Mouse (Mus musculus) MEL (cell line): ENCODE measurements around the gene Lamp1. TPM values are rescaled to one million over a fixed set of nuclear protein-coding genes. Genes with fewer than 3 reads are reported as not detected.
A peak's percentile ranks its signal among the peaks of the same experiment; 100 is the strongest.

ENCODE experiments used
- DNase-seq: peaks from one replicate; pipeline ENCODE4 v3.0.0; 2011; ENCODE audit warnings: low read depth, low spot score
- H3K27ac ChIP-seq: 2 replicates; pipeline ENCODE4 v1.5.1; 2012; ENCODE audit warnings: low read depth, mild to moderate bottlenecking, control low read depth, low read length, moderate library complexity; ENCODE audit not compliant: control insufficient read depth
- H3K27me3 ChIP-seq, 2 experiments: fragments of 150-350 bp in 1 of 2; sonication (generic) in 1 of 2; 2 replicates each; pipeline ENCODE4 v1.6.1; 2012; ENCODE audit warnings: low read length in 2 of 2, mild to moderate bottlenecking in 2 of 2, improper control_type of control experiment in 1 of 2, moderate library complexity in 1 of 2; ENCODE audit not compliant: insufficient read depth in 2 of 2, control insufficient read depth in 1 of 2
- H3K36me3 ChIP-seq, 2 experiments: 2 replicates each; pipeline ENCODE4 v1.6.1; 2012 to 2014; ENCODE audit warnings: low read length in 2 of 2, improper control_type of control experiment in 1 of 2, inconsistent platforms in 1 of 2, mild to moderate bottlenecking in 1 of 2; ENCODE audit not compliant: insufficient read depth in 2 of 2, control insufficient read depth in 1 of 2
- H3K4me1 ChIP-seq, 2 experiments: fragments of 150-350 bp in 1 of 2; sonication (generic) in 1 of 2; 2 replicates each; pipeline ENCODE4 v1.6.1; 2012; ENCODE audit warnings: low read length in 2 of 2, improper control_type of control experiment in 1 of 2, mild to moderate bottlenecking in 1 of 2; ENCODE audit not compliant: insufficient read depth in 2 of 2, control insufficient read depth in 1 of 2
- H3K4me3 ChIP-seq, 2 experiments: fragments of 150-350 bp in 1 of 2; sonication (generic) in 1 of 2; 2 replicates each; pipeline ENCODE4 v1.5.1; 2012; ENCODE audit warnings: low read depth in 2 of 2, low read length in 2 of 2, mild to moderate bottlenecking in 2 of 2, moderate library complexity in 2 of 2, control low read depth in 1 of 2, improper control_type of control experiment in 1 of 2; ENCODE audit not compliant: control insufficient read depth in 1 of 2, insufficient read depth in 1 of 2
- H3K79me2 ChIP-seq: 2 replicates; pipeline ENCODE4 v1.6.1; 2012; ENCODE audit warnings: mild to moderate bottlenecking, low read length, moderate library complexity; ENCODE audit not compliant: control insufficient read depth, poor library complexity, insufficient read depth
- H3K9ac ChIP-seq: 2 replicates; pipeline ENCODE4 v1.6.1; 2012; ENCODE audit warnings: low read depth, mild to moderate bottlenecking, control low read depth, low read length, moderate library complexity; ENCODE audit not compliant: control insufficient read depth, poor library complexity, severe bottlenecking
- H3K9me3 ChIP-seq: fragments of 150-350 bp; sonication (generic); replicated peaks from 2 replicates; pipeline ENCODE4 v1.6.1; 2012; ENCODE audit warnings: mild to moderate bottlenecking, low read length, improper control_type of control experiment, moderate library complexity; ENCODE audit not compliant: insufficient read depth
- BHLHE40 ChIP-seq: IDR thresholded peaks from 2 replicates; pipeline ENCODE4 v1.6.1; 2012; ENCODE audit warnings: low read depth, mild to moderate bottlenecking, inconsistent platforms, low read length, improper control_type of control experiment, borderline replicate concordance
- CHD1 ChIP-seq: IDR thresholded peaks from 2 replicates; pipeline ENCODE4 v1.6.1; 2012; ENCODE audit warnings: low read depth, mild to moderate bottlenecking, inconsistent platforms, low read length, improper control_type of control experiment
- CHD2 ChIP-seq: IDR thresholded peaks from 2 replicates; pipeline ENCODE4 v1.6.1; 2011; ENCODE audit warnings: low read length, improper control_type of control experiment
- CTCF ChIP-seq, 3 experiments: IDR thresholded peaks in 2 of 3; conservative IDR thresholded peaks in 1 of 3; 2 replicates each; pipeline ENCODE4 v1.5.1; 2011 to 2012; ENCODE audit warnings: low read length in 3 of 3, low read depth in 2 of 3, mild to moderate bottlenecking in 2 of 3, improper control_type of control experiment in 1 of 3, inconsistent platforms in 1 of 3, mixed read lengths in 1 of 3, moderate library complexity in 1 of 3; ENCODE audit not compliant: control insufficient read depth in 1 of 3, insufficient read depth in 1 of 3, poor library complexity in 1 of 3, severe bottlenecking in 1 of 3
- E2F4 ChIP-seq: IDR thresholded peaks from 2 replicates; pipeline ENCODE4 v1.6.1; 2011; ENCODE audit warnings: low read depth, low read length, improper control_type of control experiment, borderline replicate concordance
- ELF1 ChIP-seq: IDR thresholded peaks from 2 replicates; pipeline ENCODE4 v1.6.1; 2014; ENCODE audit warnings: low read depth, mild to moderate bottlenecking, inconsistent platforms, low read length, improper control_type of control experiment, moderate library complexity
- EP300 ChIP-seq, 2 experiments: IDR thresholded peaks; 2 replicates each; pipeline ENCODE4 v1.6.1; 2011; ENCODE audit warnings: improper control_type of control experiment in 2 of 2, low read length in 2 of 2, low read depth in 1 of 2, mild to moderate bottlenecking in 1 of 2
- ETS1 ChIP-seq: IDR thresholded peaks from 2 replicates; pipeline ENCODE4 v1.6.1; 2012; ENCODE audit warnings: low read depth, mild to moderate bottlenecking, inconsistent platforms, low read length, improper control_type of control experiment, moderate library complexity
- GATA1 ChIP-seq: IDR thresholded peaks from 2 replicates; pipeline ENCODE4 v1.6.1; 2011; ENCODE audit warnings: low read depth, low read length, improper control_type of control experiment
- HCFC1 ChIP-seq: IDR thresholded peaks from 2 replicates; pipeline ENCODE4 v1.6.1; 2012; ENCODE audit warnings: low read depth, mild to moderate bottlenecking, inconsistent platforms, low read length, improper control_type of control experiment, moderate library complexity
- KAT2A ChIP-seq: conservative IDR thresholded peaks from 2 replicates; pipeline ENCODE4 v1.6.1; 2012; ENCODE audit warnings: low read depth, low read length, improper control_type of control experiment, inconsistent platforms
- MAFK ChIP-seq: IDR thresholded peaks from 2 replicates; pipeline ENCODE4 v1.6.1; 2011; ENCODE audit warnings: low read depth, mild to moderate bottlenecking, low read length, improper control_type of control experiment, borderline replicate concordance
- MAX ChIP-seq: IDR thresholded peaks from 2 replicates; pipeline ENCODE4 v1.6.1; 2011; ENCODE audit warnings: low read length, improper control_type of control experiment
- MAZ ChIP-seq: IDR thresholded peaks from 2 replicates; pipeline ENCODE4 v1.6.1; 2012; ENCODE audit warnings: low read depth, mild to moderate bottlenecking, inconsistent platforms, low read length, improper control_type of control experiment
- MEF2A ChIP-seq: IDR thresholded peaks from 2 replicates; pipeline ENCODE4 v1.6.1; 2014; ENCODE audit warnings: low read depth, mild to moderate bottlenecking, inconsistent platforms, low read length, improper control_type of control experiment; ENCODE audit not compliant: poor library complexity, insufficient replicate concordance, severe bottlenecking; ENCODE audit errors: extremely low read depth
- MXI1 ChIP-seq: IDR thresholded peaks from 2 replicates; pipeline ENCODE4 v1.6.1; 2011; ENCODE audit warnings: mild to moderate bottlenecking, low read depth, low read length, improper control_type of control experiment
- MYB ChIP-seq: IDR thresholded peaks from 2 replicates; pipeline ENCODE4 v1.6.1; 2011; ENCODE audit warnings: mild to moderate bottlenecking, low read depth, low read length, improper control_type of control experiment
- MYC ChIP-seq: IDR thresholded peaks from 2 replicates; pipeline ENCODE4 v1.6.1; 2011; ENCODE audit warnings: low read depth, mild to moderate bottlenecking, low read length, improper control_type of control experiment, moderate library complexity
- NELFE ChIP-seq: IDR thresholded peaks from 2 replicates; pipeline ENCODE4 v1.6.1; 2011; ENCODE audit warnings: low read depth, low read length, improper control_type of control experiment
- POLR2A ChIP-seq, 2 experiments: IDR thresholded peaks; 2 replicates each; pipeline ENCODE4 v1.6.1; 2011 to 2012; ENCODE audit warnings: low read length in 2 of 2, mild to moderate bottlenecking in 2 of 2, control low read depth in 1 of 2, improper control_type of control experiment in 1 of 2, low read depth in 1 of 2, moderate library complexity in 1 of 2; ENCODE audit not compliant: control insufficient read depth in 1 of 2, insufficient read depth in 1 of 2, poor library complexity in 1 of 2
- POLR2AphosphoS2 ChIP-seq: IDR thresholded peaks from 2 replicates; pipeline ENCODE4 v1.6.1; 2011; ENCODE audit warnings: low read length, improper control_type of control experiment
- RAD21 ChIP-seq: IDR thresholded peaks from 2 replicates; pipeline ENCODE4 v1.6.1; 2011; ENCODE audit warnings: mild to moderate bottlenecking, low read depth, low read length, improper control_type of control experiment
- RCOR1 ChIP-seq: IDR thresholded peaks from 2 replicates; pipeline ENCODE4 v1.6.1; 2012; ENCODE audit warnings: low read depth, mild to moderate bottlenecking, inconsistent platforms, low read length, improper control_type of control experiment
- SIN3A ChIP-seq: IDR thresholded peaks from 2 replicates; pipeline ENCODE4 v1.6.1; 2012; ENCODE audit warnings: low read length, improper control_type of control experiment, inconsistent platforms
- TAL1 ChIP-seq: IDR thresholded peaks from 2 replicates; pipeline ENCODE4 v1.6.1; 2012; ENCODE audit warnings: mild to moderate bottlenecking, inconsistent platforms, low read length, moderate library complexity, mixed read lengths
- TCF12 ChIP-seq: IDR thresholded peaks from 2 replicates; pipeline ENCODE4 v1.6.1; 2014; ENCODE audit warnings: low read depth, mild to moderate bottlenecking, inconsistent platforms, low read length, improper control_type of control experiment, moderate library complexity
- ZMIZ1 ChIP-seq: IDR thresholded peaks from 2 replicates; pipeline ENCODE4 v1.6.1; 2012; ENCODE audit warnings: low read depth, mild to moderate bottlenecking, inconsistent platforms, low read length, improper control_type of control experiment, moderate library complexity
- ZNF384 ChIP-seq: IDR thresholded peaks from 2 replicates; pipeline ENCODE4 v1.6.1; 2012; ENCODE audit warnings: low read depth, mild to moderate bottlenecking, inconsistent platforms, low read length, improper control_type of control experiment
- polyA plus RNA-seq, 2 experiments: library from polyadenylated mRNA; stranded (reverse) in 1 of 2; unstranded in 1 of 2; fragments of >175 nt in 1 of 2; fragments of >200 nt in 1 of 2; gene quantifications; 2 replicates each; pipeline versions ENCODE4 v1.2.1 to v1.2.4; 2012; ENCODE audit warnings: low replicate concordance in 2 of 2, low read depth in 1 of 2; ENCODE audit not compliant: insufficient read length in 2 of 2, insufficient read depth in 1 of 2, missing spikeins in 1 of 2
- total RNA-seq: library from RNA; depleted of rRNA; stranded (reverse); fragments of 300-350 nt; gene quantifications from 2 replicates; pipeline ENCODE4 v1.2.3, GENCODE M21; 2012

The Lamp1 gene
- total and polyA plus RNA-seq, 3 experiments, result 109 to 233 (median 191) TPM

DNA sequence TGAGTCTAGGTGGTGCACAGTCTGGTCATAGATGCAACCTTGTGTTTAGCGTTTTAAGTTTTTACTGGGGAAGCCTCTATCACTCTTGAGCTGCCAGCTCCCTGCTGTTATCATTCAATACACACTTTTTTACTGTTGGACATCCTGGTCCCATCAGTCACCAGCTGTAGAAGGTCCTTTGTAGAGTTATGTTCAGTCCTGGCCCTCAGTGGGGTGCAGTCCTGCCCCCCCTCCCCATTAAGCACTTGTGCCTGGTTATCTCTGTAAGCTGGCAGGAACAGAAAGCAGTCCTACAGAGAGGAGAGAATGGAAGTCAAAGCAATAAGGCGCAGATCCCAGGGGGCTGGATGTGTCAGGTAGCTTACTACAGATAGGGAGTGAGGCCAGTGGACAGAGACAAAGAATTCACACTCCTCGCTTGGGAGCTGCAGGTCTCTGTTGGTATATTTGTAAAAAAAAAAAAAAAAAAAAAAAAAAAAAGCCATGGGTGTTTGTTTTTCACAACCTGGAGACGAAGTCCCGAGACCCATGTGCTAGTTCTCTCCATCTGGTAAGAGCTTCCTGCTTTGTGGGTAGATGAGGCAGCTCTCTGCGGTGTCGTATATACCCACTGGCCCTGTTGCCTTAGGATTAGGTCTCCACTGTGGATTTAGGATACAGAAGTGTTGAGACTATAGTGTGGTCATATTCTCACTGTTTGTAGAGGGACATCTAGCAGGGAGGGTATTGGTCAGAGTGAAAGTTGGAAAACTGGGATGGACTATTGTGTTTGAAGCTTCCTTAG lies 37.9 kb upstream of the Lamp1 start:
- peaks cover 30 to 43% of the 10 kb centered on the region in 2 experiments for H3K4me1 ChIP-seq
- H3K27me3 ChIP-seq, result no peaks in the 10 kb centered on the region
- peak overlapping the region; percentile 75 for H3K27ac ChIP-seq
- peaks cover 8 to 38% of the 10 kb centered on the region in 2 experiments; a peak in 3 of 4 replicates for H3K36me3 ChIP-seq
- H3K9ac ChIP-seq, result no peak overlapping the region
- no peak overlapping the region for H3K4me3 ChIP-seq
- no peaks in the 10 kb centered on the region; the same call in 1 of the 2 replicates for H3K79me2 ChIP-seq
- DNase-seq, result peak; percentile 87
- TF ChIP-seq ETS1 (peak; percentile 88), MAZ (peak; percentile 60; the same call in 1 of the 2 replicates), SIN3A (peak; percentile 70), RAD21 (no peak), MYB (peak; percentile 77), RCOR1 (peak; percentile 66; the same call in 1 of the 2 replicates), HCFC1 (0 out of 2 replicates have a peak, but pooled peaks have one; percentile 37), GATA1 (peak; percentile 81), TAL1 (peak; percentile 78), MAFK (no peak), ZNF384 (peak; percentile 76), EP300 (IDR thresholded peaks at IDR 0.05; ENCODE audit: low read depth in 1 of 2, low read length in 2 of 2) (peak; percentile 85 to 94), MXI1 (no peak), MEF2A (no peak), POLR2AphosphoS2 (peak; percentile 34), TCF12 (peak; percentile 94)
- H3K9me3 ChIP-seq, result no peaks in the 10 kb centered on the region

DNA sequence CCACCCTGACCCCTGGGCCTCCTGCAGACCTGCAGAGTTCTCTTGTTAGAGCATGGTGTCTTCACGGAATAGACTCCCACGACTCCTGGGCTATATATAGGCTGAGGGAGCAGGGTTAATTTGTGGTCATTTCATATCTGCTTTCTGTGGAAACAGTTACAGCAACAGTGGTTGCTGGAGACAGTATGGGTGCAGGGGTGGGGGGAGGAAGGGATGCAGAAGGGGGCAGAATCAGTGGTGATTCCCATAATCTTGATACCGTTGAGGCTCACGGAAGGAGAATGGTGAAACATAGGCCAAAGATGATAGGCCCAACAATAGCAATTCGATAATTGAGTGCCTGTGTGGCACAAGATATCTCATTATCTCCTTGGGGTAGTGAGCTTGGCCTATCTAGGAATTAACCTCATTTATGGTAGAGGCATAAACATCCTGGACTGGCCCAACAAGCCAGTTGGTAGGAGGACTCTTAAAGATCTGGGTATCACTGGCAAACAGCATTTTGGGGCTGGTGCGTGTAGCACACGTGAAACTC lies 36.0 kb upstream of the Lamp1 start:
- peaks cover 12 to 38% of the 10 kb centered on the region in 2 experiments for H3K36me3 ChIP-seq
- peak overlapping the region; percentile 75 for H3K27ac ChIP-seq
- no peaks in the 10 kb centered on the region for H3K9me3 ChIP-seq
- H3K79me2 ChIP-seq, result no peaks in the 10 kb centered on the region; the same call in 1 of the 2 replicates
- H3K4me1 ChIP-seq, result peaks cover 30 to 43% of the 10 kb centered on the region in 2 experiments
- no peak overlapping the region; the same call in 1 of the 2 replicates for H3K9ac ChIP-seq
- peak; percentile 91 for DNase-seq
- no peaks in the 10 kb centered on the region for H3K27me3 ChIP-seq
- H3K4me3 ChIP-seq, result no peak overlapping the region
- TF ChIP-seq TCF12, result peak; percentile 96
- 0 out of 2 replicates have a peak, but pooled peaks have one; percentile 23 for TF ChIP-seq E2F4
- peak; percentile 93 for TF ChIP-seq ETS1
- TF ChIP-seq POLR2A (IDR thresholded peaks at IDR 0.05; ENCODE audit: control insufficient read depth in 1 of 2, insufficient read depth in 1 of 2, low read depth in 1 of 2, low read length in 2 of 2, poor library complexity in 1 of 2), result no peak; a peak in 1 of 4 replicates
- peak; percentile 78 for TF ChIP-seq MYB
- TF ChIP-seq HCFC1, result peak; percentile 26; the same call in 1 of the 2 replicates
- no peak; the same call in 1 of the 2 replicates for TF ChIP-seq MYC
- TF ChIP-seq BHLHE40, result peak; percentile 56; the same call in 1 of the 2 replicates
- peak; percentile 93 to 96 for TF ChIP-seq EP300 (IDR thresholded peaks at IDR 0.05; ENCODE audit: low read depth in 1 of 2, low read length in 2 of 2)
- TF ChIP-seq ELF1, result peak; percentile 27; the same call in 1 of the 2 replicates
- TF ChIP-seq MAX, result no peak
- 0 out of 2 replicates have a peak, but pooled peaks have one; percentile 29 for TF ChIP-seq CHD1
- TF ChIP-seq POLR2AphosphoS2, result peak; percentile 76
- TF ChIP-seq NELFE, result peak; percentile 58
- no peak for TF ChIP-seq RAD21
- TF ChIP-seq CHD2, result no peak
- no peak for TF ChIP-seq KAT2A
- TF ChIP-seq MXI1, result peak; percentile 59
- TF ChIP-seq ZMIZ1, result no peak; the same call in 1 of the 2 replicates
- peak; percentile 98 for TF ChIP-seq MEF2A
- TF ChIP-seq CTCF (IDR thresholded peaks at IDR 0.05 in 2 of 3, conservative IDR thresholded peaks at IDR 0.05 in 1 of 3; ENCODE audit: control insufficient read depth in 1 of 3, insufficient read depth in 1 of 3, low read depth in 2 of 3, low read length in 3 of 3, poor library complexity in 1 of 3, severe bottlenecking in 1 of 3), result no peak
